Mouse (Mus musculus) liver, postnatal 0 days (tissue): ENCODE results near the gene Cyfip1. TPM values are rescaled to one million over a fixed set of nuclear protein-coding genes. Genes with fewer than 3 reads are reported as not detected.

Experiments
- ATAC-seq: fragments of 200-750 bp; cut with Nextera tagmentation; 2 replicates; pipeline ENCODE4 v1.8.0; 2017; ENCODE audit warnings: mild to moderate bottlenecking, moderate library complexity
- DNase-seq: peaks from one replicate; pipeline ENCODE4 v3.0.0-alpha.2; 2016
- H3K27ac ChIP-seq: fragments of 300-500 bp; sonication (generic); 2 replicates; pipeline ENCODE4 v1.5.1; 2014; ENCODE audit warnings: antibody characterized with exemption, moderate library complexity, mild to moderate bottlenecking, low read depth
- H3K27me3 ChIP-seq: fragments of 300-500 bp; sonication (generic); 2 replicates; pipeline ENCODE4 v1.6.1; 2014; ENCODE audit warnings: low read length, control low read depth, mixed read lengths; ENCODE audit not compliant: insufficient read depth
- H3K36me3 ChIP-seq: fragments of 300-500 bp; sonication (generic); replicated peaks from 2 replicates; pipeline ENCODE4 v1.6.1; 2014; ENCODE audit warnings: mild to moderate bottlenecking, control low read depth, low read length, moderate library complexity, mixed read lengths; ENCODE audit not compliant: insufficient read depth
- H3K4me1 ChIP-seq: fragments of 300-500 bp; sonication (generic); 2 replicates; pipeline ENCODE4 v1.6.1; 2014; ENCODE audit warnings: antibody characterized with exemption, mild to moderate bottlenecking, control low read depth; ENCODE audit not compliant: insufficient read depth
- H3K4me2 ChIP-seq: fragments of 300-500 bp; sonication (generic); 2 replicates; pipeline ENCODE4 v1.6.1; 2014; ENCODE audit warnings: low read depth, mild to moderate bottlenecking, low read length, moderate library complexity, mixed read lengths
- H3K4me3 ChIP-seq: fragments of 300-500 bp; sonication (generic); 2 replicates; pipeline ENCODE4 v1.5.1; 2014; ENCODE audit warnings: low read depth, low read length
- H3K9ac ChIP-seq: fragments of 300-500 bp; sonication (generic); replicated peaks from 2 replicates; pipeline ENCODE4 v1.6.1; 2014; ENCODE audit warnings: mild to moderate bottlenecking, moderate library complexity
- H3K9me3 ChIP-seq: fragments of 300-500 bp; sonication (generic); 2 replicates; pipeline ENCODE4 v1.6.1; 2016; ENCODE audit warnings: mild to moderate bottlenecking, control low read depth, low read length, mixed read lengths
- CTCF ChIP-seq: sonication (generic); IDR thresholded peaks from 2 replicates; pipeline ENCODE4 v1.5.1; 2016; ENCODE audit warnings: antibody characterized with exemption, low read depth
- EP300 ChIP-seq: IDR thresholded peaks from 2 replicates; pipeline ENCODE4 v1.6.1; 2016; ENCODE audit warnings: antibody characterized with exemption, low read depth, mild to moderate bottlenecking
- WGBS: fragments of 180-500 bp; shearing (Covaris S2); extraction: QIAGEN DNeasy Blood & Tissue Kit; methylation state at CpG from one replicate; pipeline ENCODE4 v1.1.7; 2014; ENCODE audit not compliant: insufficient replicate concordance; 5-methylcytosine and 5-hydroxymethylcytosine counted together
- polyA plus RNA-seq: library from polyadenylated mRNA; unstranded; fragments of >200 nt; fragmentation: Nextera tagmentation; extraction: Ambion mirVana; gene quantifications from 2 replicates; pipeline ENCODE4 v1.2.1, GENCODE M21; 2015

Cyfip1 gene
- polyA plus RNA-seq, 1 experiment from 2014 or later = 14.3 TPM

- H3K9ac ChIP-seq = no peak overlapping the region
- WGBS = 91% methylated on average over 2 of the region's 2 CpGs
- H3K9me3 ChIP-seq = no peaks in the 10 kb centered on the region
- no peak overlapping the region for H3K27ac ChIP-seq
- no peak for ATAC-seq
- no peak overlapping the region for H3K4me2 ChIP-seq
- peaks cover 5% of the 10 kb centered on the region for H3K4me1 ChIP-seq
- no peaks in the 10 kb centered on the region for H3K27me3 ChIP-seq
- H3K36me3 ChIP-seq = peaks cover 14% of the 10 kb centered on the region; the same call in 1 of the 2 replicates
- no peak for DNase-seq
- no peak for TF ChIP-seq CTCF
- no peak for TF ChIP-seq EP300
- H3K4me3 ChIP-seq = no peak overlapping the region
Measured at GRCm38 (mm10) chr7:55956054-55956453, 114.5 kb downstream of the Cyfip1 start.

- Histone ChIP-seq H3K9ac (no peak overlapping the region), H3K9me3 (no peaks in the 10 kb centered on the region), H3K4me3 (no peak overlapping the region), H3K36me3 (peaks cover 14% of the 10 kb centered on the region; the same call in 1 of the 2 replicates), H3K27ac (no peak overlapping the region), H3K27me3 (no peaks in the 10 kb centered on the region), H3K4me2 (no peak overlapping the region), H3K4me1 (peaks cover 6% of the 10 kb centered on the region)
- TF ChIP-seq EP300 (no peak), CTCF (no peak)
- DNase-seq (no peak), ATAC-seq (no peak)
- 83% methylated on average over 3 of the region's 3 CpGs for WGBS
Measured at GRCm38 (mm10) chr7:55957178-55957577, 115.6 kb downstream of the Cyfip1 start.

GRCm38 (mm10) chr7:55957916-55958315, 116.4 kb downstream of the Cyfip1 start:
- H3K4me2 ChIP-seq = no peak overlapping the region
- ATAC-seq (no peak), DNase-seq (no peak)
- H3K27me3 ChIP-seq = no peaks in the 10 kb centered on the region
- WGBS = 86% methylated on average over 4 of the region's 4 CpGs
- peaks cover 14% of the 10 kb centered on the region; the same call in 1 of the 2 replicates for H3K36me3 ChIP-seq
- TF ChIP-seq CTCF (no peak), EP300 (no peak)
- H3K9me3 ChIP-seq = no peaks in the 10 kb centered on the region
- no peak overlapping the region for H3K27ac ChIP-seq
- no peak overlapping the region for H3K4me3 ChIP-seq
- peaks cover 10% of the 10 kb centered on the region for H3K4me1 ChIP-seq
- H3K9ac ChIP-seq = no peak overlapping the region

GRCm38 (mm10) chr7:55959801-55960200, 118.3 kb downstream of the Cyfip1 start:
- peaks cover 7% of the 10 kb centered on the region; the same call in 1 of the 2 replicates for H3K36me3 ChIP-seq
- H3K4me2 ChIP-seq = no peak overlapping the region
- no peak overlapping the region for H3K4me3 ChIP-seq
- H3K9me3 ChIP-seq = no peaks in the 10 kb centered on the region
- no peak for DNase-seq
- ATAC-seq = no peak
- H3K27me3 ChIP-seq = no peaks in the 10 kb centered on the region
- no peak for TF ChIP-seq CTCF
- TF ChIP-seq EP300 = no peak
- H3K9ac ChIP-seq = no peak overlapping the region
- 92% methylated on average over 3 of the region's 3 CpGs for WGBS
- peaks cover 15% of the 10 kb centered on the region for H3K4me1 ChIP-seq
- H3K27ac ChIP-seq = no peak overlapping the region

GRCm38 (mm10) chr7:55960506-55960905, 119.0 kb downstream of the Cyfip1 start:
- 0 out of 2 replicates have a peak overlapping the region, but pooled peaks have one; percentile 80 for H3K4me2 ChIP-seq
- ATAC-seq = no peak
- TF ChIP-seq EP300 (no peak), CTCF (no peak)
- WGBS = 89% methylated on average over 1 of the region's 1 CpGs
- no peak overlapping the region for H3K9ac ChIP-seq
- no peak for DNase-seq
- no peaks in the 10 kb centered on the region for H3K27me3 ChIP-seq
- H3K9me3 ChIP-seq = no peaks in the 10 kb centered on the region
- no peak overlapping the region for H3K4me3 ChIP-seq
- peaks cover 7% of the 10 kb centered on the region; the same call in 1 of the 2 replicates for H3K36me3 ChIP-seq
- no peak overlapping the region for H3K27ac ChIP-seq
- H3K4me1 ChIP-seq = peaks cover 15% of the 10 kb centered on the region

GRCm38 (mm10) chr7:55962004-55962908, 120.7 kb downstream of the Cyfip1 start, which contains the start of gene Nipa2:
Nipa2 (minus strand) TSS chr7:55962476.
- ATAC-seq = peak; percentile 99
- H3K27me3 ChIP-seq = no peaks in the 10 kb centered on the region
- TF ChIP-seq CTCF (no peak), EP300 (no peak; the same call in 1 of the 2 replicates)
- H3K4me2 ChIP-seq = peak within 1 kb of the TSS; percentile 80
- H3K4me3 ChIP-seq = peak within 1 kb of the TSS; percentile 98
- peaks cover 20% of the 10 kb centered on the region for H3K4me1 ChIP-seq
- H3K27ac ChIP-seq = peak within 1 kb of the TSS; percentile 98
- peak within 1 kb of the TSS; percentile 98 for H3K9ac ChIP-seq
- peaks cover 7% of the 10 kb centered on the region; the same call in 1 of the 2 replicates for H3K36me3 ChIP-seq
- 1% methylated on average over 70 of the region's 70 CpGs for WGBS
- no peaks in the 10 kb centered on the region for H3K9me3 ChIP-seq
- DNase-seq = peak; percentile 98
